Mouse (Mus musculus): ENCODE measurements around the gene D430041D05Rik. TPM values are rescaled to one million over a fixed set of nuclear protein-coding genes. Genes with fewer than 3 reads are reported as not detected.

Gene D430041D05Rik
- total RNA-seq, 2 experiments from 2014 or later, result 0.26 TPM; not detected in 1

DNA sequence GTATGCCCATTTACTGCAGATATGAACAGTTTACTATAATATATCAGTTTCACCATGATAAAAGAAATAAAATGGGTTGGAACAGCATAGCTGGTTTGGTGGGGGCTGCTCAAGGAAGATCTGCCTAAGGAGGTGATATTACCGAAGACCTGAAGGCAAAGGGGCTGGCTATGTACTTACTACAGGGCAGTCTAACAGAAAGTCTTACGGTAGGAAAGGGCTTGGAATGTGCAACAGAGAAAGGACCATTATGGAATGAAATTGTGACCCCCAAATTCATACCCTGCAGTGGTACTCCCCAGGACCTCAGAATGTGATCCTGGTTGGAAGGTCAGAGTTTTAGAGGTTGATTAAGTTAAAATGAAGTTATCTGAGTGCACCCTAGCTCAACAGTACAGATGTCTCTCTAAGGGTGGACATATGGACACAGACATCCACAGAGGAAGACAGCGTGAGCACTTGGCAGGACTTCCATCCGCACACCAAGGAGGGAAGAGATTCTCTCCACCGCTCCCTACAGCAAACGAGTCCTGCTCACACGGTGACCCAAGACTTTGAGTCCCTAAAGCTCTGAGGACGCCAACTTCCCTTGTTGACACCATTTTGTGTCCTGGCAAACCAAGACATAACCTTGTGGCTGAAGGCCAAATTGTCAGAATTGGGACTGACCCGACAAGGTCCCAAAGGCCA lies 235.2 kb downstream of the D430041D05Rik start:
- ATAC-seq (replicated peaks; ENCODE audit: low FRiP score, poor library complexity, severe bottlenecking), result no peak

GRCm38 (mm10) chr2:104173431-104173830 lies 237.4 kb downstream of the D430041D05Rik start:
- no peak for ATAC-seq (replicated peaks; ENCODE audit: low FRiP score, poor library complexity, severe bottlenecking)

GRCm38 (mm10) chr2:104172695-104173348 lies 238.0 kb downstream of the D430041D05Rik start:
- ATAC-seq (replicated peaks; ENCODE audit: low FRiP score, poor library complexity, severe bottlenecking), result no peak

- no peak for ATAC-seq (replicated peaks; ENCODE audit: low FRiP score, poor library complexity, severe bottlenecking)
Observed at GRCm38 (mm10) chr2:104168186-104168896, 242.5 kb downstream of the D430041D05Rik start.

DNA sequence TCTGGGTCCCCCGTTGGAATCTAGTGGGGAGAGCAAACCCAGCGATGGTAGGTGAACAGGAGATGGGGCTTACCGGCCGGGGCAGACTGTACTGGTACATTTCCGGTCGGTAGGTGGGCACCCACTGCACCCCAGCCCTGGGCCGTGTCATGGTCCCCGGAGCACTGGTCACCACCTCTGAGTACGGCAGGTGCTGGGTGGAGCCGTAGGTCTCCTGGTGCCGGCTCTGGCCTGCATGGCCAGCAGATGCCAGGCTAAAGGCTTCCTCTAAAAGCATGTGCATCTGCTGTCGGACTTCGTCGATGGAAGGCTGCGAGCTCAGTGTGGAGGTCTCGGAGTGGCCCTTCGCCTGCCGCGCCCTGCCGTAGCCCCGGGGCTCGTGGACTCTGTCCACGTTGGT lies 243.0 kb downstream of the D430041D05Rik start:
- no peak for ATAC-seq (replicated peaks; ENCODE audit: low FRiP score, poor library complexity, severe bottlenecking)

- no peak for ATAC-seq (replicated peaks; ENCODE audit: low FRiP score, poor library complexity, severe bottlenecking)
Observed at GRCm38 (mm10) chr2:104165631-104166030, 245.2 kb downstream of the D430041D05Rik start.

- ATAC-seq (replicated peaks; ENCODE audit: low FRiP score, poor library complexity, severe bottlenecking), result no peak
Observed at GRCm38 (mm10) chr2:104163978-104164487, 246.8 kb downstream of the D430041D05Rik start.

DNA sequence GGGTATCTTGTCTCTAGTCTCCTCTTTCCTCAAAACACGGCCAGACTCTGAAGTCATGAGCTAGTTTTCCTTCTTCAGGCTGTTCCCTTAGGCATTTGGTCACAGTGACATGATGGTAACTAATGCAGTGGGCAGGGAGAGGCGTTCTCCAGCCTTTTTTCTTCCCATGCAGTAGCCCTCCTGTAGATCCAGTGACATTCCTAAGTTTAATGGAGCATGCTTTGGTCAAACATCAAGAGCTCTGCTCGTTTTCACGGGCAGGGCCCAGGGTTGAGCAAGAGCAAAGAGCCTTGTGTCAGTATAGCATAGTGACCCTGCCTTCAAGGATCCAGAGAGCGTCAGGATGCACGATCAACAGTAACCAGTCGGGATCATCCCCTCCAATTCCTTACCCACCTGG lies 247.4 kb downstream of the D430041D05Rik start:
- no peak for ATAC-seq (replicated peaks; ENCODE audit: low FRiP score, poor library complexity, severe bottlenecking)

DNA sequence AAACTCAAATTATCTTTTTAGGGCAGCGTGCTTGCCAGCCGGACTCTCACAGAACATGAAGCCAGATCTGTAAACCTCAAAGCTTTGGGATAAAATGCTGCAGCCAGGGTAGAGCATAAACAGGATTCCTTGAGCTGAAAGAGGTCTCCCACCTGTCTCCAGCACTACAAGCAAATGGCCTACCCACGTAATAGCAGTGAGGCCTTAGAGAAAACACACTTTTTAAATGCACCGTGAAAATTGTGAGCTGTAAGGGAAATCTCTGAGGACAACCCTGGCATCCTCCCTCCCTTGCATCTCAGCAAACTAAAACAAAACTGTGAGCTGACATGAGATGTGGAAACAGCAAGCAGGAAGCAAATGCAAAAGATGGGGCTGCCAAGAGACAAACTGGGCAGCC lies 253.0 kb downstream of the D430041D05Rik start:
- ATAC-seq (replicated peaks; ENCODE audit: low FRiP score, poor library complexity, severe bottlenecking), result no peak

DNA sequence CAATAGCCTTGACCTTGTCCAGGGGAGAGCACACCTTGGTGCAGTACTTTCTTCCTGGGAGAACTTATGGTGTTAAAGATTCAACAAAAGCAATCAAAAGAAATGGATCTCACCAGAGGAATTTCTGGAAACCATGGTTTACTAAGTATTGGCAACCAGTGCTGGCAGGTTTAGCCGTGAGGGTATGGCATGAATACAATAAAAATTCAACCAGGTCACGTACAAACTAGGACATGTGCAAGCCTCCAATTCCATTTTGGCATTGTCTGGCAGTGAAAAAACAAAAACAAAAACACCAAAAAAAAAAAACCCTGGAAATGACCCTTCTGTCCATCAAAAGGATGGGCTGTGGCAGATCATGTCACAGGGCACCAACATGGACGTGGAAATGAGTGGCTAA lies 256.9 kb downstream of the D430041D05Rik start:
- ATAC-seq (replicated peaks; ENCODE audit: low FRiP score, poor library complexity, severe bottlenecking), result no peak

DNA sequence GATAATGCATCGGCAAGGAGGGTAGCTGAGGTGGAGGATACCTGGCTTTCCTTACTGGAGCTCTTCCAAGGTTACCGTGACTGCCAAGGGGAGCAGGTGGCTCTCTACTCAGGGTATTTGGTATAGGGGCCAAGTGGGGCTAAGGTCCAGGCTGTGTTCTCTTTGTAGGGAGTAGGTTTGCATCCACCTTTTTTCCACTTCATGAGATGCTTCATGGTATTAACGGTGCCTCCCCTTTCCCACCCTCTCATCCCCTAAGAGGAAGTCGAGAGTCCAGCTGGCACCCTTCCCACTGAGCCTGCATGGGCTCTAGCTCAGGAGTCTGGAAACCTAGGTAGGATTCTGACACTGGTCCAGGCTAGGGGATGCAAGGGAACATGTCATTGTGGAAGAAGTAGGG lies 257.5 kb downstream of the D430041D05Rik start:
- ATAC-seq (replicated peaks; ENCODE audit: low FRiP score, poor library complexity, severe bottlenecking), result no peak

GRCm38 (mm10) chr2:104150608-104151397 lies 260.0 kb downstream of the D430041D05Rik start:
- ATAC-seq (replicated peaks; ENCODE audit: low FRiP score, poor library complexity, severe bottlenecking), result no peak

DNA sequence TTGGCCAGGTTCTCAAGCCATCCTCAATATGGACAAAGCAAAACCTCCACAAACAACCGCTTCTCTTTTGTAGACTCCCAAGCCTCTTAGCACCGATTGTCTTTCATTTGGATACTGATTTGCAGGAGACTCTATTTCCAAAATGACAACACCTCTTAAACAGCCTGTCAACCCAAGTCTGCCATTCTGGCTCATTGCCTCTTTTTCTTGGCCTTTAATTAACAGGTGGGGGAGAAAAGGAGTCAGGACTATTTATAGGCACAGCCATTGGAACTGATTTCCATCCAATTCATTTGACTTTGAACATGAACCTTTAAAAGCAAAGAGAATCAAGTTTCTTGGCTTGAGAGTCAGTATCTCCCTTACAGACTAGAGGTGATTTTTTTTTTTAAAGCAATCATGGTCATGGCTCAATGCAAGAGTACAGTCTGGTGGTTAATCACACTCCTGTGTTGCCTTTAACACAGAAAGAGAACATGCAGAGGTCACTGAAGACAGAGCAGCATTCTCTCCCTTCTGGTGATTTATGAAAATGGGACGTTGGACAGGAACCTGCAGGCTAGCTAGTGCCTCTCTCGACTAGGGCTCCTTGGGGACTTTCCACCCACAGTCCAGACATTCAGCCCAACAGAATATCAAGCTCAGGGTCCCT lies 262.8 kb downstream of the D430041D05Rik start:
- no peak for ATAC-seq (replicated peaks; ENCODE audit: low FRiP score, poor library complexity, severe bottlenecking)

DNA sequence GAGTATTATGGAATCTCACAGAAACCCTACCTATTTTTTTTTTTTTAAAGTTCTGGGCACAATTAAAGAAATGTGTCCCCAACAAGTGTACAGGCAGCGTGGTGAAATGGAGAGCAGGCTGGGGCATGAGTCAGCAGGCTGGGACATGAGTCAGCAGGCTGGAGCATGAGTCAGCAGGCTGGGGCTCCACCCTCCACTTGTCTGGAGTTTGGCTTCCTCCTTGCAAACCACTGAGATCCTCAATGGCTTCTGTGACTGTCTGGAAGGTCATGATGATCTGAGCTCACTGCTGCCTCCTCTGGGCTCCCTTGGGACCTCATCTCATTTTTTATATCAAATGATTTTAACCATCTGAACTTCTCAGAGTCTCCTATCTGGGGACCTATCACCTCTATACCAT lies 264.8 kb downstream of the D430041D05Rik start:
- peak; percentile 79 for ATAC-seq (replicated peaks; ENCODE audit: low FRiP score, poor library complexity, severe bottlenecking)

GRCm38 (mm10) chr2:104144004-104144403 lies 266.8 kb downstream of the D430041D05Rik start:
- no peak for ATAC-seq (replicated peaks; ENCODE audit: low FRiP score, poor library complexity, severe bottlenecking)

GRCm38 (mm10) chr2:104142140-104142539 lies 268.7 kb downstream of the D430041D05Rik start:
- ATAC-seq (replicated peaks; ENCODE audit: low FRiP score, poor library complexity, severe bottlenecking), result no peak

DNA sequence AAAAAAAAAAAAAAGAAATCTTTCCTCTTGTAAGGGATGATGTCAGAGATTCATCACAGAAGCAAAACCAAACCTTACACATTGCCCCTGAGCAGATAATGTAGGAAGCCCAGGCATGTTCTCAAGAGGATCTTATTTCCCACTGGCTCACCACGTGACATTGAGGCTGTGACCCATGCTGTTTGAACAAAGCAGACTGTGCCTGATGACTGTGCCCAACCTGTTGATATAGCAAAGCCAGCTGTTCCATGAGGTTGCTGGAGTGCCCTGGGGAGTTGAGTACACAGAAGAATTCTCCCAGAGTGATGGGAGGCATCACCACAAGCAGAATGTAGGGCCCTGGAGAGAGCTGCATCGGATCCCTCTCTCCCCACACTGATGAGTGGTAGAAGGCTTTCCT lies 274.9 kb downstream of the D430041D05Rik start:
- no peak for ATAC-seq (replicated peaks; ENCODE audit: low FRiP score, poor library complexity, severe bottlenecking)

DNA sequence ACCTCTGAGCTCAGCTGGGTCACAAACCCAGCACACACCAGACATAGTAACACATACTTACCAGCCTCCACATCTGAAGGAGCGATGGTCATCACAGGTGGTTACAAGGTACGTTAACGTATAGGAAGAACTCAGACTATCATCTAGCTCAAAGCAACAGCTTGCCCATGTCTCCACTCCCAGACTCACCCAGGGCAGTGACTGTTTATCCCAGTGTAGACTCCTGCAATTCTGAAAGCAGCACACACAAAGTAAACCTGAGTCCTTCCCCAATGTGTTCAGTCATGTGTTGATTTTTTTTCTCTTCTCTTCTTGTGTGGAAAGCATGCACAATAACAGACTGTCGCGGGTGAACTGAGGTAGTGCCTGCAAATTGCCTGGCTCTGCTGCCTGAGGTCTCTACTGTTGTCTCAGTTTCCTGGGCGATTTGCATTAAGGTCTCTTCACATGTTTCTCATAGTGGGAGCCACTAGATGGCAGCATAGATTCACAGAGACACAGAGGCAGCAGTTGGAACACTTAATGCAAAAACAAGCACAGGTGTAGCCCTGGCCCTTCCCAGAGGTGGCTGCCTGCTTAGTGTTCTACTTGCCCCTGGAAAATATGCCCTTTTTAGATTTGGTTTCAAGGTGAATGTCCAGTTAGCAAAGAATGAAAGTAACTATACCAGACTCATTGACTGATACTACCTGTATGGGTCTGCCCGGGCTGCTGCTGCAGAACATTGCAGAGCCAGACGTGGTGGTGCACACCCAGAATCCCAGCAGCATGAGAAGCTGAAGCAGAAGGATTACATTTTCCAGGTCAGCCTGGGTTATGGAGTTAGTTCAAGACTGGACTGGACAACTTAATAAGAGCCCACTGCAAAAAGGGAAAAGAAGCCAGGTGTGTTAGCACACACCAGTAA lies 276.4 kb downstream of the D430041D05Rik start:
- ATAC-seq (replicated peaks; ENCODE audit: low FRiP score, poor library complexity, severe bottlenecking), result 0 out of 2 replicates have a peak, but pooled peaks have one; percentile 39
